Mouse (Mus musculus): ENCODE measurements at regions not wholly inside any gene's neighbourhood (a gene's known extent, or its start where the extent isn't known, plus 50 kb on each side); places are given as distances from the start of the nearest gene placed in this dataset.

GRCm38 (mm10) chr6:49657988-49658387 lies 164.5 kb upstream of the Npy start:
- TF ChIP-seq CTCF (IDR thresholded peaks at IDR 0.05): no peak
- TF ChIP-seq EP300 (IDR thresholded peaks at IDR 0.05): no peak

Measured in lung, postnatal 0 days (tissue).